Mouse (Mus musculus) intestine, postnatal 0 days (tissue): ENCODE data around the gene Ripor3. TPM values are rescaled to one million over a fixed set of nuclear protein-coding genes. Genes with fewer than 3 reads are reported as not detected.

Experiments used
- ATAC-seq: fragments of 200-750 bp; cut with Nextera tagmentation; 2 replicates; pipeline ENCODE4 v1.8.0; 2017; ENCODE audit warnings: mild to moderate bottlenecking, moderate TSS enrichment, moderate library complexity
- H3K27ac ChIP-seq: fragments of 300-500 bp; sonication (generic); 2 replicates; pipeline ENCODE4 v1.5.1; 2014; ENCODE audit warnings: mild to moderate bottlenecking, low read depth, low read length, moderate library complexity
- H3K27me3 ChIP-seq: fragments of 300-500 bp; sonication (generic); replicated peaks from 2 replicates; pipeline ENCODE4 v1.6.1; 2014; ENCODE audit warnings: low read length, mixed read lengths; ENCODE audit not compliant: control insufficient read depth, insufficient read depth
- H3K36me3 ChIP-seq: fragments of 300-500 bp; sonication (generic); 2 replicates; pipeline ENCODE4 v1.6.1; 2014; ENCODE audit warnings: mild to moderate bottlenecking, moderate library complexity; ENCODE audit not compliant: control insufficient read depth, insufficient read depth
- H3K4me1 ChIP-seq: fragments of 300-500 bp; sonication (generic); replicated peaks from 2 replicates; pipeline ENCODE4 v1.6.1; 2014; ENCODE audit warnings: antibody characterized with exemption, low read length, mixed read lengths; ENCODE audit not compliant: control insufficient read depth, insufficient read depth
- H3K4me2 ChIP-seq: fragments of 300-500 bp; sonication (generic); replicated peaks from 2 replicates; pipeline ENCODE4 v1.6.1; 2014; ENCODE audit warnings: low read depth, mild to moderate bottlenecking, moderate library complexity
- H3K4me3 ChIP-seq: fragments of 300-500 bp; sonication (generic); 2 replicates; pipeline ENCODE4 v1.5.1; 2014; ENCODE audit warnings: low read depth, low read length
- H3K9ac ChIP-seq: fragments of 300-500 bp; sonication (generic); 2 replicates; pipeline ENCODE4 v1.6.1; 2014; ENCODE audit warnings: mild to moderate bottlenecking, low read depth, low read length
- H3K9me3 ChIP-seq: fragments of 300-500 bp; sonication (generic); 2 replicates; pipeline ENCODE4 v1.6.1; 2016; ENCODE audit warnings: mixed run types; ENCODE audit not compliant: control insufficient read depth
- CTCF ChIP-seq: sonication (generic); IDR thresholded peaks from 2 replicates; pipeline ENCODE4 v1.5.1; 2016; ENCODE audit warnings: low read depth, mild to moderate bottlenecking, control low read depth, antibody characterized with exemption, moderate library complexity
- WGBS: fragments of 180-500 bp; shearing (Covaris S2); extraction: QIAGEN DNeasy Blood & Tissue Kit; methylation state at CpG from one replicate; pipeline ENCODE4 v1.1.7; 2014; 5-methylcytosine and 5-hydroxymethylcytosine counted together
- polyA plus RNA-seq: library from polyadenylated mRNA; unstranded; fragments of >200 nt; fragmentation: Nextera tagmentation; extraction: Ambion mirVana; gene quantifications from 2 replicates; pipeline ENCODE4 v1.2.1, GENCODE M21; 2015

Gene Ripor3
- polyA plus RNA-seq, 1 experiment from 2014 or later = 1.5 TPM

GRCm38 (mm10) chr2:168054142-168054541 lies 43.7 kb upstream of the Ripor3 start:
- no peaks in the 10 kb centered on the region for H3K36me3 ChIP-seq
- H3K4me2 ChIP-seq = no peak overlapping the region
- H3K9me3 ChIP-seq = no peaks in the 10 kb centered on the region
- no peak for TF ChIP-seq CTCF
- ATAC-seq = no peak
- 87% methylated on average over 11 of the region's 11 CpGs for WGBS
- no peaks in the 10 kb centered on the region; the same call in none of the 2 replicates for H3K4me1 ChIP-seq
- H3K4me3 ChIP-seq = no peak overlapping the region
- no peaks in the 10 kb centered on the region for H3K27me3 ChIP-seq
- H3K27ac ChIP-seq = no peak overlapping the region
- no peak overlapping the region for H3K9ac ChIP-seq

DNA sequence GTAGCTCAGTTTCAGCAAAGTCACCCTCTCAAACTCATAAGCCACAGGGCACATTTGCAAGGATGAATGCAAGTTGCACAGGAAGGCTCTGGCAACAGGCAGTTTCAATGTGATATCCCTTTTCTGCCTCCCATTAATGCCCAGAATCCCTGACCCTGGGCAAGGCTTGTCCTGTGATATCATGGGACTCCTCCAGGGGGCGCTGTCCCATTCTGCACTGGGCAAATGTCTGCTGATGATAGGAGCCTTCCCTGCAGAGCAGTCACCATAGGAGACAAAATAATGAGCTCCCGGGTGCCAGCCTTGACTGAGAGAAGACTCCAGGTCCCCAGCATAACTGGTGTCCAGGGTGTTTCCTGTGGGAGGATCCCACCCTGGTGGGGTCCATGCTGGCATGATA lies 42.3 kb upstream of the Ripor3 start:
- Histone ChIP-seq H3K27ac (no peak overlapping the region), H3K4me2 (no peak overlapping the region), H3K27me3 (0 out of 2 replicates have a peak, but pooled peaks cover 3% of the 10 kb centered on the region), H3K9ac (no peak overlapping the region), H3K4me3 (no peak overlapping the region), H3K9me3 (no peaks in the 10 kb centered on the region), H3K4me1 (no peaks in the 10 kb centered on the region; the same call in none of the 2 replicates), H3K36me3 (no peaks in the 10 kb centered on the region)
- ATAC-seq = no peak
- peak; percentile 84 for TF ChIP-seq CTCF
- WGBS = 25% methylated on average over 2 of the region's 2 CpGs

- H3K4me3 ChIP-seq = no peak overlapping the region
- no peaks in the 10 kb centered on the region for H3K36me3 ChIP-seq
- no peak for TF ChIP-seq CTCF
- H3K9me3 ChIP-seq = no peaks in the 10 kb centered on the region
- no peak overlapping the region for H3K27ac ChIP-seq
- H3K4me1 ChIP-seq = no peaks in the 10 kb centered on the region; the same call in none of the 2 replicates
- no peak overlapping the region for H3K9ac ChIP-seq
- 0 out of 2 replicates have a peak, but pooled peaks cover 3% of the 10 kb centered on the region for H3K27me3 ChIP-seq
- WGBS = 75% methylated on average over 1 of the region's 1 CpGs
- ATAC-seq = no peak
- no peak overlapping the region for H3K4me2 ChIP-seq
These were observed 41.7 kb upstream of the Ripor3 start for GRCm38 (mm10) chr2:168052156-168052555.

- no peak for TF ChIP-seq CTCF
- Histone ChIP-seq H3K27ac (no peak overlapping the region), H3K4me3 (peak overlapping the region; percentile 50), H3K4me1 (no peaks in the 10 kb centered on the region; the same call in none of the 2 replicates), H3K4me2 (peak overlapping the region; percentile 86), H3K27me3 (0 out of 2 replicates have a peak, but pooled peaks cover 3% of the 10 kb centered on the region), H3K9me3 (no peaks in the 10 kb centered on the region), H3K36me3 (no peaks in the 10 kb centered on the region), H3K9ac (peak overlapping the region; percentile 57)
- ATAC-seq = peak; percentile 47
- WGBS = 1% methylated on average over 56 of the region's 56 CpGs
These were observed 39.9 kb upstream of the Ripor3 start for GRCm38 (mm10) chr2:168050000-168050942.

GRCm38 (mm10) chr2:168049002-168049635 lies 38.7 kb upstream of the Ripor3 start:
- H3K27ac ChIP-seq = no peak overlapping the region
- TF ChIP-seq CTCF = no peak
- no peaks in the 10 kb centered on the region; the same call in none of the 2 replicates for H3K4me1 ChIP-seq
- H3K4me3 ChIP-seq = peak overlapping the region; percentile 50; the same call in 1 of the 2 replicates
- 0 out of 2 replicates have a peak, but pooled peaks cover 3% of the 10 kb centered on the region for H3K27me3 ChIP-seq
- no peaks in the 10 kb centered on the region for H3K9me3 ChIP-seq
- peak overlapping the region; percentile 57; the same call in 1 of the 2 replicates for H3K9ac ChIP-seq
- 43% methylated on average over 16 of the region's 16 CpGs for WGBS
- peak overlapping the region; percentile 86 for H3K4me2 ChIP-seq
- no peaks in the 10 kb centered on the region for H3K36me3 ChIP-seq
- ATAC-seq = no peak

DNA sequence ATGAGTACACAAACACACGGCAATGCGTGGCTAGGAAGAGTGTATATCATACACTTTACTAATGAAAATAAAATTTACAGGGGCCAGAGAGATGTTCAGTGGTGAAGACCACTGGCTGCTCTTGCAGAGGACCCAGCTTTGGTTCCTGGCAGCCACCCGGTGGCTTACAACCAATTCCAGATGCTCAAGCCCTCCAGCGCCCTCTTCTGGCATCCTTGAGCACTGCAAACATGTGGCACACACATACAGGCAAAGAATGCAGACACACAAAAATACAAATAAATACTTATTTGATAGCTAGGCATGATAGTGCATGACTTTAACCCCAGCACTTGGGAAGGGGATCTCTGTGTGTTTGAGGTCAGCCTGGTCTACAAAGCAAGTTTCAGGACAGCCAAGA lies 36.0 kb upstream of the Ripor3 start:
- ATAC-seq = no peak

More for the DNA sequence above, 36.0 kb upstream of the Ripor3 start:
- Histone ChIP-seq H3K9me3 (no peaks in the 10 kb centered on the region), H3K27me3 (0 out of 2 replicates have a peak, but pooled peaks cover 3% of the 10 kb centered on the region), H3K4me3 (no peak overlapping the region), H3K4me1 (no peaks in the 10 kb centered on the region; the same call in none of the 2 replicates), H3K36me3 (no peaks in the 10 kb centered on the region), H3K9ac (no peak overlapping the region), H3K4me2 (no peak overlapping the region), H3K27ac (no peak overlapping the region)
- 73% methylated on average over 4 of the region's 4 CpGs for WGBS
- peak; percentile 62 for TF ChIP-seq CTCF
